Mouse (Mus musculus): ENCODE data around the gene Psma4. TPM values are rescaled to one million over a fixed set of nuclear protein-coding genes. Genes with fewer than 3 reads are reported as not detected.
A peak's percentile ranks its signal among the peaks of the same experiment; 100 is the strongest.

The Psma4 gene
- total RNA-seq, 2 experiments from 2014 or later = 157 to 162 TPM

- peak in 1 of 2 experiments; percentile 19 for DNase-seq
- intact Hi-C loops (cut with DNase I) = no loop called here
These were observed 31.0 kb downstream of the Psma4 start for GRCm38 (mm10) chr9:54981291-54982191.

GRCm38 (mm10) chr9:54982401-54982800 is 31.8 kb downstream of the Psma4 start:
- intact Hi-C loops (cut with DNase I) = no loop called here
- no peak for DNase-seq

GRCm38 (mm10) chr9:54990362-54990761 is 39.8 kb downstream of the Psma4 start:
- DNase-seq = no peak
- intact Hi-C loops (cut with DNase I) = no loop called here

- intact Hi-C loops (cut with DNase I) = no loop called here
- DNase-seq = no peak
These were observed 43.8 kb downstream of the Psma4 start for GRCm38 (mm10) chr9:54994381-54994780.

- intact Hi-C loops (cut with DNase I) = no loop called here
These were observed 45.1 kb downstream of the Psma4 start for GRCm38 (mm10) chr9:54995645-54996044.

GRCm38 (mm10) chr9:55003609-55004008 is 53.0 kb downstream of the Psma4 start:
- intact Hi-C loops (cut with DNase I) = no loop called here

More at GRCm38 (mm10) chr9:54995645-54996044, 45.1 kb downstream of the Psma4 start:
- DNase-seq = no peak

More at GRCm38 (mm10) chr9:55003609-55004008, 53.0 kb downstream of the Psma4 start:
- no peak for DNase-seq

Other genes starting within 250 kb of the Psma4 start
- 10 to 100 TPM; 39.7 to 45.6 TPM for gene Wdr61, start 216.3 kb upstream of the Psma4 start, total RNA-seq (2021)
- not detected for gene Crabp1, start 186.0 kb upstream of the Psma4 start, total RNA-seq (2021)
- 10 to 100 TPM; 43.7 to 48.7 TPM for gene Ireb2, start 87.0 kb upstream of the Psma4 start, total RNA-seq (2021)
- gene Hykk, start 33.5 kb upstream of the Psma4 start, total RNA-seq (2021) = 1 to 10 TPM; 1.5 to 2.1 TPM
- gene AY074887, start 208 bp downstream of the Psma4 start, total RNA-seq (2021) = not detected
- gene Chrna5, start 30.1 kb downstream of the Psma4 start, total RNA-seq (2021) = not detected
- gene Chrna3, start 75.8 kb downstream of the Psma4 start, total RNA-seq (2021) = not detected
- gene Chrnb4, start 98.0 kb downstream of the Psma4 start, total RNA-seq (2021) = not detected
- 10 to 100 TPM; 29.5 to 30.9 TPM for gene Ube2q2, start 198.1 kb downstream of the Psma4 start, total RNA-seq (2021)